Mouse (Mus musculus): ENCODE data around the gene Fchsd2. TPM values are rescaled to one million over a fixed set of nuclear protein-coding genes. Genes with fewer than 3 reads are reported as not detected.

The Fchsd2 gene
- polyA plus RNA-seq, 1 experiment from 2014 or later = 21.9 TPM

DNA sequence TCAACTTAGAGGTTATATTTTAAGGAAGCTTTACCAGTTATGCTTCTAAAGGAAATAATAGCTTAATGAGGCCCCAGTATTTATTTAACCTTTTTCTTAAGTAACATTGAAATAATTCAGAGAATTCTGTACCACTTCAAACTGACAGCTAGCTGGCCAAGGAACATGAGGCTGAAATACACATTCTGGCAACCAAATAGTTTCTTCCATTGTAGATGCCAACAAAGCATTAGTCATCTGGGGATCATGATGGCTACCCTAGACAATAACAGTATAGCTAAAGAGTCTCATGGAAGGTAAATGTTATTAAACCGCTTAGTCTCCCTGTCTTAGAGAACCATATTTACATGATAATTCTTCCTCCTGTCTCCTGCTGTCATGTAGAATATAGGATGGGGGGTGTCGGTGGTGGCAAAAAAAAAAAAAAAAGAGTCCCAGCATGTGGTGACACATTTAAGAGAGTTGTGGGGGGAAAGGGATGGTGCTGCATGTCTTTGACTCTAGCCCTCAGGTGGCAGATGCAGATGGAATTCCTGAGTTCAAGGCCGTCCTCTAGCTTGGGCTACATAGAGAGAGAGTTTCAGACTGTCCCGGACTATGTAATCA lies 169.4 kb downstream of the Fchsd2 start:
- no peak for ATAC-seq (ENCODE audit: insufficient number of reproducible peaks, low FRiP score, low TSS enrichment, low read depth)
- Histone ChIP-seq H3K4me2 (replicated peaks) (no peak overlapping the region), H3K4me1 (no peaks in the 10 kb centered on the region), H3K36me3 (peaks cover 14% of the 10 kb centered on the region), H3K4me3 (replicated peaks) (no peak overlapping the region), H3K27me3 (no peaks in the 10 kb centered on the region), H3K27ac (replicated peaks) (no peak overlapping the region), H3K9me3 (replicated peaks) (no peaks in the 10 kb centered on the region), H3K9ac (no peak overlapping the region)
- WGBS = 86% methylated on average over 4 of the region's 4 CpGs

DNA sequence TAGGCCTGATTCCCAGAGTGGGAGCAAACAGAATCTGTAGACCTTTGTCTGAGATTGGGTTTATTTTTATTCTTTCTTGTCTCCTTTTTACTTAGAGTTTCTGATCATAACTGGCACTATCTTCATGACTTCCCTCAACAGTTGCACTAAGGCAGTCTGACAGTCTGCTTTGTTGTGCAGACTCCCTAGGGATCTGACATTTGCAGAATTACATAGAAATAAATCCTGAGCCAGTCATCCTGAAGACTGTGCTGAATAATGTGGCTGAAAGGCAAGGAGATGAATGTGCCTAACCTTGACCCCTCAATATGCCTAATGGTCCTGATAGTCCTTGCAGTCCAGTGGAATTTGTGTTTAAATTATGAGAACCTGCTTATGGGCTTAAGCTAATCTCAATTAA lies 170.8 kb downstream of the Fchsd2 start:
- Histone ChIP-seq H3K36me3 (peaks cover 14% of the 10 kb centered on the region), H3K4me1 (0 out of 2 replicates have a peak, but pooled peaks cover 4% of the 10 kb centered on the region), H3K9ac (no peak overlapping the region), H3K27ac (replicated peaks) (no peak overlapping the region), H3K27me3 (no peaks in the 10 kb centered on the region), H3K9me3 (replicated peaks) (no peaks in the 10 kb centered on the region), H3K4me3 (replicated peaks) (no peak overlapping the region), H3K4me2 (replicated peaks) (no peak overlapping the region)
- no peak for ATAC-seq (ENCODE audit: insufficient number of reproducible peaks, low FRiP score, low TSS enrichment, low read depth)

DNA sequence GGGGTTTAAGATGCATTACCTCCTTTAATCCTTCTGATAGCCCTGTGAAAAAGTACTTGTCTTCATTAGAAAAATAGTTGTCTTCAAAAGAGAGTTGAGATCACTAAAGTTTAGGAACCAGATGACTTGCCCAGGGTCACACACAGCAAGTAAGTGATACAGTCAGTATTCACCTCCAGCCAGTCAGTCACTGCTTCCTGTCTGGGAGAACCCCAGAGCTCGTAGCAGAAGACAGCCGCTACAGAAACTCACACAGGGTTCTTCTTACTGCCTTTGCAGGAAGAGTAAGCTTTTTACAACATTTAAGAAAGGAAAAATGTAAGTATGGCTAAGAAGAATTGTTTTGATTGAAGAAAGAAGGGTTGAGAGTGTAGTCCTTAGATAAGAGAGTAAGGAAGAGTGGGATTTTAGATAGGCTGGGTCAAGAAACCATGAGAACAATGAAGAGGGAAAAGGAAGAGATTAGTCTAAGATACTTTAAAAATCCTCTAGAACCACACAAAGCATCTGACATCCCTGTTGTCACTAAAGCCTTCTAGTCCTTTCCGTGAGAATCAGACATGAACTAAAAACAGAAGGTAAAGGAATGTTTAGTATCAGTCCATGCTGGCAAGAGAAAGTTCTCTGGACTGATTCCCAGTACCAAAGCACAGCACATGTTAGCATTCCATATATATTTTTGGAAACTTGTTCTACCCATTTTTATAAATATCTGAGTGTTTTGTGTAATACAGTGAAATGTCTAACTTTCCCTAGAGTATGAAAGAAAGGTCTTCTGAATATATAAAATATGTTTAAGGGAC lies 175.0 kb downstream of the Fchsd2 start:
- 45% methylated on average over 3 of the region's 3 CpGs for WGBS
- Histone ChIP-seq H3K4me1 (0 out of 2 replicates have a peak, but pooled peaks cover 4% of the 10 kb centered on the region), H3K27me3 (no peaks in the 10 kb centered on the region), H3K9me3 (replicated peaks) (no peaks in the 10 kb centered on the region), H3K4me3 (replicated peaks) (no peak overlapping the region), H3K27ac (replicated peaks) (peak overlapping the region; percentile 55; the same call in 1 of the 2 replicates), H3K4me2 (replicated peaks) (no peak overlapping the region), H3K36me3 (no peaks in the 10 kb centered on the region; the same call in 1 of the 2 replicates), H3K9ac (no peak overlapping the region)
- no peak for ATAC-seq (ENCODE audit: insufficient number of reproducible peaks, low FRiP score, low TSS enrichment, low read depth)

DNA sequence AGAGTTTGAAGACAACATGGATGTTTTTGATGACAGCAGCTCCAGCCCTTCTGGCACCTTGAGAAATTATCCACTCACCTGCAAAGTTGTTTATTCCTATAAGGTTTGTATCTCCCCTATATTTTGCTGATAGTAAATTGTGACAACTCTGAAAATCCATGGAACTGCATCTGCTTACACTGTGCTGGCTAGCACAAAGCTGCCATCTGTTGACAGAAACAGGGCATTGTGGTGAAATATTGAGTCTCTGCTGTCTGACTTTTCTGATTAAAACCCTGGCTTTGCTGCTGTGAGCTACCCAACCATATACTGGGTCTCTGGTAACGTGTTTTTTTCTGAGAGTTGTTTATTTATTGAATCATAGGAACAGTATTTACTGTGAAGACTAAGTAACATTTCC lies 178.9 kb downstream of the Fchsd2 start:
- H3K9ac ChIP-seq = no peak overlapping the region
- H3K27ac ChIP-seq (replicated peaks) = no peak overlapping the region
- no peaks in the 10 kb centered on the region for H3K9me3 ChIP-seq (replicated peaks)
- WGBS = 91% methylated on average over 1 of the region's 1 CpGs
- H3K36me3 ChIP-seq = peaks cover 16% of the 10 kb centered on the region
- no peak for ATAC-seq (ENCODE audit: insufficient number of reproducible peaks, low FRiP score, low TSS enrichment, low read depth)
- 0 out of 2 replicates have a peak, but pooled peaks cover 4% of the 10 kb centered on the region for H3K4me1 ChIP-seq
- H3K27me3 ChIP-seq = no peaks in the 10 kb centered on the region
- H3K4me3 ChIP-seq (replicated peaks) = no peak overlapping the region
- H3K4me2 ChIP-seq (replicated peaks) = no peak overlapping the region

DNA sequence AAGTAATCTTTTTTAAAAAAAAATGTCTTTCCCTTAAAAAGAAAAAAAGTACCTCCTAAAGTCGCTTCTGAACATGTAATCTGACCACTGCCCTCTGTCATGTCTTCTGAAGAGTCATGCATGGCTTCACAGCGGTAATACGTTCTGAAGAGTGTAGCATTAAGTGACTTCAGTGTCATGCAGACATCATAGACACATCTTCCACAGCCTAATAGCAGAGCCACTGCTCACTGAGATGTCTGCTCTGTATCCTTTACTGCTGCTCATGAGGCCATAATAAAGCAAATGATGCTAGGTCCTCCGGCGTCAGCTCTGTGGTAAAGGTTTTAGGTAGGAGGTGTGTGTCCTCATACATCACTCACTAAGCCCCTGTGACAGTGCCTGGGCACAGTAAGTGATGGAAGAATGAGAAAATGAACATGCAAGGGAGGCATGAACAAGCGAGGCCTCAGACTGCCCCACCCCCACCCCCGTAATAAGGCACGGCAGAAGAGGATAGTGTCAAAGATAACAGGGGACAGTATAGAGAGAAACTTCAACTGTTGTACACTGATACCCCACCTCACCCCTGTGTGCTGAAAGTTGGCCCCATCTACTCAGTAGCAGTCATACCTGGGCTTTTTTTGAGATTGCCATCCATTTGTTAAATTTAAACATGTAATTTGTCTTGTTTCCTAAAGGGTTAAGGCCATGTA lies 179.9 kb downstream of the Fchsd2 start:
- Histone ChIP-seq H3K4me1 (0 out of 2 replicates have a peak, but pooled peaks cover 2% of the 10 kb centered on the region), H3K27me3 (no peaks in the 10 kb centered on the region), H3K9me3 (replicated peaks) (no peaks in the 10 kb centered on the region), H3K4me3 (replicated peaks) (no peak overlapping the region), H3K36me3 (peaks cover 26% of the 10 kb centered on the region), H3K4me2 (replicated peaks) (no peak overlapping the region), H3K27ac (replicated peaks) (no peak overlapping the region), H3K9ac (no peak overlapping the region)
- no peak for ATAC-seq (ENCODE audit: insufficient number of reproducible peaks, low FRiP score, low TSS enrichment, low read depth)
- WGBS = 90% methylated on average over 8 of the region's 8 CpGs

DNA sequence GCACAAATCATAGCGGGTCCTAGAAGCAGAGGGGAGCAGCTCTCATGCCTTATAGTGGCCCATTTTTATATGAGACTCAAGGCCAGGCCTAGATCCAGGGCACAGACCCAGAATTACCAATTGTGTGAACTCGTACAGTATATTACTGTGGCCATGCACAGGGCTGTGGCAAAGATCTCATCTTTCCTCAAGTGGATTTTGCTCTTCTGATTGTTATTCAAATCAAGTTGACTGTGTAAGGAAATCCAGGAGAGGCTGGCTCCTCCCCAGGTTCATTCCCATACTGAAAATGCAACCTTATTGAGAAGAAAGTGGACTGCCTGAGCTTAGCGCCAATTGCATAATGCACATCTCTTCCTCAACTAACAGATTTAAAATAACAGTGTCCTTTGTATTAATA lies 190.1 kb downstream of the Fchsd2 start:
- no peaks in the 10 kb centered on the region for H3K27me3 ChIP-seq
- H3K9ac ChIP-seq = no peak overlapping the region
- peaks cover 55% of the 10 kb centered on the region for H3K36me3 ChIP-seq
- no peaks in the 10 kb centered on the region for H3K9me3 ChIP-seq (replicated peaks)
- ATAC-seq (ENCODE audit: insufficient number of reproducible peaks, low FRiP score, low TSS enrichment, low read depth) = no peak
- no peaks in the 10 kb centered on the region for H3K4me1 ChIP-seq
- WGBS = 89% methylated on average over 3 of the region's 3 CpGs
- H3K27ac ChIP-seq (replicated peaks) = no peak overlapping the region
- H3K4me3 ChIP-seq (replicated peaks) = no peak overlapping the region
- no peak overlapping the region for H3K4me2 ChIP-seq (replicated peaks)

DNA sequence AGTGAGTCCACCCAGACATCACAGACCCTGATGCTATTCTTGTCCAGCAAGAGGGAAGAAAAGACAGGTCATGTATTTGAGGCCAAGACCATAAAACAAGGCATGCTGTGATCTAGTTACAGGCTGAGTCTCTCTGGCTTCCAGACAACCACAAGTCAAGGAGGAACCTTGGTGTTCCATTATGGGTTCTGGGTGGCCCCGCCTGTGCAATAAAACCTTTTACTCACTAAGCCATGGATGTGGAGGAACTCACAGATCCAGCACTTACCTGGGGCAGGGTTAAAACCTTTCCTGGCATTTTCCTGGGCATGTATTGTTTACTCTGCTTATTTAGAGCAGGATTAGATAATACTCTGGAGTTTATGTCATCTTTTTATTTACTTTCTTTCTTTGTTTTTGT lies 191.8 kb downstream of the Fchsd2 start:
- ATAC-seq (ENCODE audit: insufficient number of reproducible peaks, low FRiP score, low TSS enrichment, low read depth) = no peak
- Histone ChIP-seq H3K4me3 (replicated peaks) (no peak overlapping the region), H3K9me3 (replicated peaks) (no peaks in the 10 kb centered on the region), H3K27ac (replicated peaks) (no peak overlapping the region), H3K4me1 (no peaks in the 10 kb centered on the region), H3K4me2 (replicated peaks) (no peak overlapping the region), H3K36me3 (peaks cover 41% of the 10 kb centered on the region), H3K27me3 (no peaks in the 10 kb centered on the region), H3K9ac (no peak overlapping the region)
- WGBS = 86% methylated on average over 1 of the region's 1 CpGs

DNA sequence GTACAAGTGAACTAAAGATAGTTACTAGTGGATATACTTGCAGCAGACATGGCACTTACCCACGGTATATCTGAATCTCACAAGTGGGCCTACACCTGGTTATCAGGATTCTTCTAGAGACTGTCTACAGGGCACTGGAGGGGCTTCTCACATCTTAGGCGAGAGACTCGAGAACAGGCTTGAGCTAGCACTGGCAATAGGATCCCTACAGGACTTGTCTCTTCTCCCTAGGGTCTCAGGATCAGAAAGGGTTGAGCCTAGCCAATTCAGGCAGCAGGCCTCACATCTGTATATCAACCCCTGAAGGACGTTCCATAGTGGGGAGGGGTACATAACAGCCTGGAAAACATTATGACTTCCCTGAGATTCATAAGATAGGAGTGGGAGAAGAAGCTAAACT lies 194.2 kb downstream of the Fchsd2 start:
- Histone ChIP-seq H3K27ac (replicated peaks) (0 out of 2 replicates have a peak overlapping the region, but pooled peaks have one; percentile 1), H3K36me3 (peaks cover 44% of the 10 kb centered on the region), H3K9me3 (replicated peaks) (no peaks in the 10 kb centered on the region), H3K4me3 (replicated peaks) (no peak overlapping the region), H3K9ac (no peak overlapping the region), H3K27me3 (no peaks in the 10 kb centered on the region), H3K4me1 (no peaks in the 10 kb centered on the region), H3K4me2 (replicated peaks) (no peak overlapping the region)
- whole genome bisulfite sequencing = 69% methylated on average over 4 of the region's 4 CpGs
- no peak for ATAC-seq (ENCODE audit: insufficient number of reproducible peaks, low FRiP score, low TSS enrichment, low read depth)

DNA sequence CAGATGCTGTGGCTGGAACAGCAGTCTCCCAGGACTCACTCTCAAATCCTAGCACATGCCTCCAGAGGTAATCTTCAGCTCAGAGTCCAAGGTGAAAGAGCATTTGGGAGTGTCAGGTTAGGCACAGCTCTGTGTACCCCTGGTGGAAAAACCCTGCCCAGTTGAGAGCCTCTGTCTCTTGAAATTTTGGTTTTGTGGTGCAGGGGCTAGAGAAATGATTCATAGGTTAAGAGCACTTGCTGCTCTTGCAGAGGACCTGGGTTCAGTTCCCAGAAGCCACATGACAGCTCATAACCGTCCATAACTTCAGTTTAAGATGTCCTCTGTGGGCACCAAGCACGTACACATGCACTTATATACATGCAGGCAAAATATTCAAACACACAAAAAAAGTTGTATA lies 195.2 kb downstream of the Fchsd2 start:
- no peak overlapping the region for H3K4me2 ChIP-seq (replicated peaks)
- WGBS = 83% methylated on average over 2 of the region's 2 CpGs
- H3K27ac ChIP-seq (replicated peaks) = 0 out of 2 replicates have a peak overlapping the region, but pooled peaks have one; percentile 22
- H3K4me3 ChIP-seq (replicated peaks) = no peak overlapping the region
- no peaks in the 10 kb centered on the region for H3K9me3 ChIP-seq (replicated peaks)
- H3K27me3 ChIP-seq = no peaks in the 10 kb centered on the region
- ATAC-seq (ENCODE audit: insufficient number of reproducible peaks, low FRiP score, low TSS enrichment, low read depth) = no peak
- no peaks in the 10 kb centered on the region for H3K4me1 ChIP-seq
- H3K9ac ChIP-seq = no peak overlapping the region
- H3K36me3 ChIP-seq = peaks cover 35% of the 10 kb centered on the region

DNA sequence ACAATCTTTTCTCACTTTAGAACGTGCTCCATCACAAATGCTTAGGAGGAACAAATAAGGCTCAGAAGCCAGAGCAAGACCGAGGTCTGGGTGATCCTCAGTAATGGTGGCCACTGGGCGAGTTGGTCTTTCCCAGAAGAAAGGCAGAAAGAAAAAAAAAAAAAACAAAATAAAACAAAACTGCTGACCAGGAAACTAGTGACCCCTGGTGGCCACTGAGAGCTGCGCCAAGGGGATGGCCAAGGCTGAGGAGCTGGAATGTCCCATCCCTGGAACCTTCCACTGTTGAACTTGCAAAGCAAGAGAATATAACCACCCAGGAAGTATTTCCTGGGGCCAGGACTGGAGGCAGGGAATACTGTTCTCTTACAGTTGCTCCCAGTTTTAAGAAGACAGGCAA lies 195.8 kb downstream of the Fchsd2 start:
- H3K9ac ChIP-seq = no peak overlapping the region

DNA sequence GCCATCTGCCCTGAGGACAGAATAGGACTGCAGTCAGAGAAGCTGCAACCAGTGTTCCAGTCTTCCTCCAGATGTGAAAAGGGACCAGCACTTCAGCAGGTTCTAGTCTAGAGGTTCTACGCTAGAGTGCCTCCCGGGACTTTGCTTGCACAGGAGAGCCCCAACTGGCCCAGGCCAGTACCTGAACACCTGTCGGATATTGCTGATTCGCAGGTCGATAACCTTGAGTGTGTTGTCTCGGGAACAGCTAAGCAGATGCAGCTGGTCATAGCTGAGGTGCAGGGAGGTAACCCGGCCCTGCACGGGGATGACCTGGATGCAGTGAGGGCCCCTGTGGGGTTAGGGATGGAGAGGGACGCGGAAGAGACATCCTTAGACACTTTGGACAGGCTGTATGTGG lies 197.7 kb downstream of the Fchsd2 start:
- no peak overlapping the region for H3K4me2 ChIP-seq (replicated peaks)

More for the DNA sequence above, 195.8 kb downstream of the Fchsd2 start:
- WGBS = 35% methylated on average over 4 of the region's 4 CpGs
- H3K9me3 ChIP-seq (replicated peaks) = no peaks in the 10 kb centered on the region
- no peak overlapping the region for H3K27ac ChIP-seq (replicated peaks)
- peaks cover 32% of the 10 kb centered on the region for H3K36me3 ChIP-seq
- H3K27me3 ChIP-seq = no peaks in the 10 kb centered on the region
- no peak for ATAC-seq (ENCODE audit: insufficient number of reproducible peaks, low FRiP score, low TSS enrichment, low read depth)
- H3K4me1 ChIP-seq = no peaks in the 10 kb centered on the region
- no peak overlapping the region for H3K4me3 ChIP-seq (replicated peaks)
- H3K4me2 ChIP-seq (replicated peaks) = no peak overlapping the region

More for the DNA sequence above, 197.7 kb downstream of the Fchsd2 start:
- no peak overlapping the region for H3K4me3 ChIP-seq (replicated peaks)
- H3K4me1 ChIP-seq = no peaks in the 10 kb centered on the region
- no peak for ATAC-seq (ENCODE audit: insufficient number of reproducible peaks, low FRiP score, low TSS enrichment, low read depth)
- peaks cover 28% of the 10 kb centered on the region for H3K36me3 ChIP-seq
- H3K27me3 ChIP-seq = no peaks in the 10 kb centered on the region
- WGBS = 85% methylated on average over 10 of the region's 10 CpGs
- no peak overlapping the region for H3K27ac ChIP-seq (replicated peaks)
- no peaks in the 10 kb centered on the region for H3K9me3 ChIP-seq (replicated peaks)
- H3K9ac ChIP-seq = no peak overlapping the region

Measured in embryonic facial prominence, embryonic 15.5 days (tissue).